ENCODE assay signal across 10 mouse cellular contexts in genomic region chr11:87920966-87921365, GRCm38 (mm10). TPM values are rescaled to one million over a fixed set of nuclear protein-coding genes. Genes with fewer than 3 reads are reported as not detected.
A peak's percentile ranks its signal among the peaks of the same experiment; 100 is the strongest.
DNase-seq lines count a peak whose midpoint lies in the region; ATAC-seq and TF ChIP-seq lines count a peak whose summit lies in the region.
"Had no signal": no experiment of that assay in that cellular context is flagged by ENCODE, and none has a peak within 500 bp of the region (broad histone marks: within the 10 kb centered on the region; RNA-seq: fewer than 3 reads in every experiment).

Gene Olfr464, minus strand, starts transcription at chr11:87920967.

- no peaks in the 10 kb centered on the region for H3K4me1 ChIP-seq in G1E (ENCODE audit: insufficient read depth, low read depth, low read length)
- no peaks in the 10 kb centered on the region for H3K4me1 ChIP-seq in hindbrain, postnatal 0 days (ENCODE audit: insufficient read depth, low read length)
- H3K4me1 ChIP-seq: heart, embryonic 12.5 days; limb, embryonic 15.5 days had no signal

- H3K9ac ChIP-seq in hindbrain, postnatal 0 days (replicated peaks; ENCODE audit: low read length) = no peak within 1 kb of the TSS
- H3K9ac ChIP-seq: heart, embryonic 12.5 days; limb, embryonic 15.5 days had no signal

- TF ChIP-seq POLR2A in brain, embryonic 14.5 days (IDR thresholded peaks at IDR 0.05; ENCODE audit: borderline replicate concordance, extremely low read depth, insufficient read depth, insufficient read length, poor library complexity, severe bottlenecking) = no peak

- 35% methylated on average over 5 of the region's 5 CpGs for WGBS in hindbrain, postnatal 0 days

- no peaks in the 10 kb centered on the region for H3K27me3 ChIP-seq in G1E (ENCODE audit: insufficient read depth, low read length)
- no peaks in the 10 kb centered on the region for H3K27me3 ChIP-seq in hindbrain, postnatal 0 days (ENCODE audit: insufficient read depth, low read length)
- H3K27me3 ChIP-seq: limb, embryonic 15.5 days had no signal

- no peak within 1 kb of the TSS for H3K4me2 ChIP-seq in hindbrain, postnatal 0 days (ENCODE audit: low read depth, low read length)
- H3K4me2 ChIP-seq: heart, embryonic 12.5 days; limb, embryonic 15.5 days had no signal

- H3K4me3 ChIP-seq in G1E (ENCODE audit: low read depth, low read length) = no peak within 1 kb of the TSS
- H3K4me3 ChIP-seq in hindbrain, postnatal 0 days (ENCODE audit: low read length) = no peak within 1 kb of the TSS
- H3K4me3 ChIP-seq: heart, embryonic 12.5 days; limb, embryonic 15.5 days had no signal

- no peaks in the 10 kb centered on the region for H3K36me3 ChIP-seq in G1E (replicated peaks)
- no peaks in the 10 kb centered on the region for H3K36me3 ChIP-seq in hindbrain, postnatal 0 days (ENCODE audit: insufficient read depth, low read length)
- H3K36me3 ChIP-seq: heart, embryonic 12.5 days; limb, embryonic 15.5 days had no signal

- no peaks in the 10 kb centered on the region for H3K9me3 ChIP-seq in G1E (replicated peaks)
- H3K9me3 ChIP-seq in hindbrain, postnatal 0 days (ENCODE audit: low read length) = 0 out of 2 replicates have a peak, but pooled peaks cover 3% of the 10 kb centered on the region
- H3K9me3 ChIP-seq: heart, embryonic 12.5 days; limb, embryonic 15.5 days had no signal

- DNase-seq in kidney, postnatal 4 days = peak; percentile 84
- DNase-seq in kidney, adult 18-20 months = no peak
- peak; percentile 6 for DNase-seq in G1E (ENCODE audit: low spot score)
- peak; percentile 27 for DNase-seq in brain, embryonic 14.5 days (ENCODE audit: low read depth)
- DNase-seq in cerebellum, adult 11 months = no peak
- DNase-seq in hindbrain, postnatal 0 days (ENCODE audit: low spot score) = no peak
- DNase-seq: cerebellum, adult 9-10 months had no signal

- ATAC-seq in G1E (ENCODE audit: extremely low read depth, insufficient number of reproducible peaks, low FRiP score, poor library complexity, severe bottlenecking) = no peak
- ATAC-seq in megakaryocyte progenitor cell, adult 5-6 weeks (replicated peaks; ENCODE audit: poor library complexity) = 0 out of 2 replicates have a peak, but pooled peaks have one; percentile 14
- no peak for ATAC-seq in hindbrain, postnatal 0 days

- TF ChIP-seq CTCF in G1E (IDR thresholded peaks at IDR 0.05; ENCODE audit: low read depth, low read length) = no peak
- no peak for TF ChIP-seq CTCF in brain, embryonic 14.5 days (IDR thresholded peaks at IDR 0.05; ENCODE audit: borderline replicate concordance, extremely low read depth, insufficient read depth, insufficient read length)
- no peak for TF ChIP-seq CTCF in hindbrain, postnatal 0 days (IDR thresholded peaks at IDR 0.05; ENCODE audit: low read depth)

- no peak within 1 kb of the TSS for H3K27ac ChIP-seq in hindbrain, postnatal 0 days
- H3K27ac ChIP-seq: limb, embryonic 15.5 days had no signal

RNA-seq across cellular contexts. Expression of gene Olfr464, which starts in this region (rescaled TPM):
- total RNA-seq in G1E (2014; fragmentation: Nextera tagmentation) = not detected in 2 replicates
- total RNA-seq in G1E (2017) = 0.29 TPM in 1 of 2 replicates, not detected in the other
- not detected in 2 replicates for polyA plus RNA-seq in G1E (2012)
- 0.18 TPM in 1 of 2 replicates, not detected in the other for polyA plus RNA-seq in brain, embryonic 14.5 days (2012; rRNA removed)
- total RNA-seq in megakaryocyte progenitor cell, adult 5-6 weeks (2015) = not detected in 2 replicates
- total RNA-seq in megakaryocyte progenitor cell, adult 5-6 weeks (2017) = not detected in 2 replicates
- total RNA-seq in hindbrain, postnatal 0 days (2014; rRNA removed) = 0.29 and 0.37 TPM in 2 replicates
- 0.16 TPM in 1 of 2 replicates, not detected in the other for polyA plus RNA-seq in hindbrain, postnatal 0 days (2015; fragmentation: Nextera tagmentation; extraction: Ambion mirVana)
- polyA plus RNA-seq: heart, embryonic 12.5 days; limb, embryonic 15.5 days had no signal

Comparison
In these comparisons a context has a peak if more than half of its experiments do, and no peak if none do; other contexts are left out.
1. DNase-seq: peak in kidney, postnatal 4 days (2 of 2); none in kidney, adult 18-20 months (single experiment), cerebellum, adult 11 months (single experiment) and hindbrain, postnatal 0 days (single experiment).
2. Peak in DNase-seq in G1E; RNA of the gene not detected or under 1 TPM.
3. Peak in DNase-seq in brain, embryonic 14.5 days; RNA of the gene not detected or under 1 TPM.
4. Peak in ATAC-seq in megakaryocyte progenitor cell, adult 5-6 weeks; RNA of the gene not detected or under 1 TPM.